Mouse (Mus musculus) embryo, embryonic 11 days (tissue): ENCODE results near the gene Cbx2.
A peak's percentile ranks its signal among the peaks of the same experiment; 100 is the strongest.

Source experiments
- DNase-seq: peaks from one replicate; pipeline ENCODE4 v3.0.0-alpha.2; 2015

Cbx2 gene

DNA sequence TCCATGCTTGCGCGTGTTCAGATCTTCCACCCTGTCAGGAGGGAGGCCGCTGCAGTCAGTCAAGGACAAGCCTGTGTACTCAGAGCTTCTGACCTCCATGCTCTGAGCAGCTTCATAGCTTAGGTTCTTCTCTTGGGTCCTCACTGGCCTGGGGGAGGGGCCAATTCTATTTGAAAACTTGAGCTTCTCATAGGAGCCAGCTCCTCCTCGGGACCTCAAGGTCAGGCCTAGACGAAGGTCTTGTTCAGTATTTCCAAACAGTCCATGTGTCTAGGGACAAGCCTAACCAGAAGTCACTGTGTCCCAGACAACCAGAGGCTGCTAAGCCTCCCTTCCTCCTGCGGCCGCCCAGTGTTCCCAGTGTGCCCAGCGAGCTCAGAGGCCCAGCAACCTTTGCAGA, 44.1 kb downstream of the Cbx2 start:
- DNase-seq: no peak

DNA sequence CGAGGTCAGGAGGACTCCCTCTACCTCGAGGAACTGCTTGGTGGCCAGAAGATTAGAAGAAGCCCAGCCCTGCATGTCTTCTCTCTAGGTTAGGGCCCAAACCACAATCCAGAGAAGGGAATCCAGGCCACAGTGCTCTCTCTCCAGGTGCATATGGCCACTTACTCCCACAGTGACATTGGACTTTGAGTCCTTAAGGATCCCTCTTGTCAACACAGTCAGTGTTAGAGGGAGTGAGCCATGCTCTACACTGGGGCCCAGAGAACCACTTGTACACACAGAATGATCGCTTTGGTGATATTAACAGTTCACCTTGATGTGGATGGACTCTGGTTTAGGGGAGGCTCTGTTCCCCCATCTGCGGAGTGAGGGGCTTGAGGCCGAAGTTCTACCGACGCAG, 49.5 kb downstream of the Cbx2 start:
- no peak for DNase-seq

DNA sequence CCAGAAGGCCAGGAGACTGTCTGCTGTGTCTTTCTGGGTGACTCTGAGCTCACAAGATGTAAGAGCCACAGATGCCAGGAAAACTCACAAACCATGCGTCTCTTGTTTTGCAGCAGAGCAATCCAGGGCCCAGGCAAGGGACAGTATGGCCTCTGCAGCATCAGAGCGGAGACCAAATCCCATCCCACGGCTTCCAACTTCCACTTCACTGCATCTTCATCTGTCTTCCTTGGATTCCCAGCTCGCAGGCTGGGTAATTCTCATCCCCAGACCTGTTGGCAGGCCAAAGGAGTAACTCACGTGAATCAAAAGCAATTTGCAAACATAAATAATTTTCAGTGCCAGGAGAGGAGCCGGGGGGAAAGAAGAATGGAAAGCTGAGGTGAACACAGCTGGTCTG, 50.2 kb downstream of the Cbx2 start:
- no peak for DNase-seq

DNA sequence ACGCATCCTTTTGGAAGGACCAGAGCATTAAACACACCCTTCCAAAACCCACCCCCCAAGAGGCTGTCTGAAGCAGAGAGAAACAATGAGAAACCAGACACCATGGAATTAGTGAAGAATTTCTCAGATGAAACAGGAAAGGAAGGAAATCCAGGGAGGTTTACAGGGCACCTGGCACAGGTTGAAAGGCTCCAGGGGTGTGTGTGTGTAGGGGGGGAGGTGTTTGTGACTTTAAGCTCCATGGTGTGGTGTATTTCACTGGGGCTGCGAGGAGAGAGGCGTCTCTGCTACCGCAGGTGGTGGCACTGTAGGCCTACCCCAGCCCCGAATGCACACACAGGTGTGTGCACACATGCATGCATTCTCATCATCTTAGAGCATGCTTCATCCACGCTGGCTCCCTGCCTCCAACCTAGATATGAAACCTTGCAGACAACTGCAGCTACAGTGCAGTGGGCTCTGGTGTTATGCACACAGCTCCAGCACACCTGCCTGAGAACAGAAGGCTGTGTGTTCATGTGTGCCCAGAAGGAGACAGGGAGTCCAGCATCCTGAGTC, 51.2 kb downstream of the Cbx2 start:
- no peak for DNase-seq

DNA sequence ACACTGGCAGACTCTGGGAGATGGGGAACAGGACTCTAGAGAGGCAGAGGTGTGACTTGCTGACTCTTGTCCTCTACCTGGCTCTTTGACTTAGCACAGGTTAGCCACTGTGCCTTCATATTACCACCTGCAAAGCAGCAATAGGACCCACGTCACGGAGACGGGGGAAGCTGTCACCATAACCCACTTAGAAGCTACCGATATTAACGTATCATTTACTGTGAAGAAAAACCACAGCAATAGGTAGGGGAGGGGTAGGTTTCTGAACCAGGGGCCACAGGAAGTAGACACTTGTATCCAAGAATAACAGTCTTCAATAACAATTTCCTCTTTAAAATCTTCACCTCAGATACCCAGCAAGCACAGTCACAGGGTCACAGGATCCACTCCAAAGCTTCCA, 53.0 kb downstream of the Cbx2 start:
- DNase-seq: no peak

DNA sequence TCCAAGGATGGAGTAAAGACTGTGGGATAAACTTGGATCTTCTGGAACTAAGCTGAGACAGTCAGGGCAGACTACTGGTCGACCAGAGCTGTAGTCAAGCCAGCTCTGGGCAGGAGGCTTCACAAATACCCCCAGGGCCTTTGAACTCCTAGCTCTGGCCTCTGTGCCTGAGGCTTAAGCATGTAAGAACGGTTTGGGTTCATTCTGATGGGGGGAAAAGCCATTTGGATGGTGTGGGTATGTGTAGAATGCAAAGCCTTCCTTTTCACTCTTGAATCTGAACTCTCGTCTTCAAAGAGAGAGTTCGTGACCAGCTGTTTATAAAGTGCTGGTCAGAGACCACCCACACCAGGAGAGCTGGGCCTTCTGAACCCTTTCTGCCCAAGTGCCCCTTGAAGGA, 55.0 kb downstream of the Cbx2 start:
- no peak for DNase-seq

DNA sequence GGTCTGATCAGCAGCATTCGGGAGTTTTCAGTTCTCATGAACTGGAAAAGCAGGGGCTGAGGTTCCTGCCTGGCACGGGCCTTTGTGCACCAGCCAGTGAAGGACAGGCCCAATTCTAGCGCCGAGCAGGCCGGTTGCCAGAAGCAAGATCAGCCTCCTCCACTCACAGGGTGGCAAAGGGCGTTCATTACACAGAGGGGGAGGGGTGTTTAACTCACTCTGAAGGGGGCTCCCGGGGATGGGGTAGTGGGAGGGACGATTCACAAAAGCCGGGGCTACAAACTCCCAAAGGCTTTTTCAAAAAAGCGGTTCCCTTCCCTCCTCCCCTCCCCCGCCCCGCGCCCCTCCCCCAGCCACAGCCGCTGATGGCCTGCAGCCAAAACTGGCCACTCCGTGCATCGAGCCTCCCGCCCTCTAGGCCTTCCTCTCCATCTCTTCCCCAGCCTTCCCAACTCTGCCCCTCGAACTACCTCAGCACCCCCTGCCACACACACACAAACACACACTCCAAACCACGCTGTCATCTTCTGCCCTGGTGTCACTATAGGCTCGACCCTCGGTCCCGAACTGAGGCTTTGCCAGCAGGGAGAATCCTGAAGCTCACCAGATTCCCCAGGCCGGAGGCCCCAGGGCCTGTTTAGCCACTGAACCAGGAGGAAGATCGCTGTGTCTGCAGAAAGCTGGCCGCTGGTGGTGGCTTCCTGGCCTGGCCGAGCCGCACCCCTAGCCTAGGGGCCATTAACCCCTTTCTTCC, 56.1 kb downstream of the Cbx2 start:
- DNase-seq: peak; percentile 59

DNA sequence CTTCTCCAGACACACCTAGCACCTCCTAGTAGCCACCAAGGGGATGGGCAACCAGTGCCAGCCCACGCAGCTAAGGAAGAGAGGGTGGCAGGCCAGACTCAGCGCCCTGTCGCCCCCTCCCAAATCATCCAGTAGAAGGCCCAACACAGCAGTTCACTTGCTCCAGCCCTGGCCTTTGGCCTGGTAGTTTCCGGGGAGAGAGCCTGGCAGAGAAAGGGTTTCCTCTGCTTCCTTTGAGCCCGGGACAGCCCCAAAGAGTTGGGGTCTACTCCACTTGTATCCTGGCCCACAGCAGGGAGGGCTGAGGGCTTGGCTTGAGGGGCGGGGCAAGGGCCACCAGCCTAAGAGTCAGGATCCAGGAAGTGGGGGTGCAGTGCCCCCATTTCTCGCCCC, 56.7 kb downstream of the Cbx2 start:
- no peak for DNase-seq

DNA sequence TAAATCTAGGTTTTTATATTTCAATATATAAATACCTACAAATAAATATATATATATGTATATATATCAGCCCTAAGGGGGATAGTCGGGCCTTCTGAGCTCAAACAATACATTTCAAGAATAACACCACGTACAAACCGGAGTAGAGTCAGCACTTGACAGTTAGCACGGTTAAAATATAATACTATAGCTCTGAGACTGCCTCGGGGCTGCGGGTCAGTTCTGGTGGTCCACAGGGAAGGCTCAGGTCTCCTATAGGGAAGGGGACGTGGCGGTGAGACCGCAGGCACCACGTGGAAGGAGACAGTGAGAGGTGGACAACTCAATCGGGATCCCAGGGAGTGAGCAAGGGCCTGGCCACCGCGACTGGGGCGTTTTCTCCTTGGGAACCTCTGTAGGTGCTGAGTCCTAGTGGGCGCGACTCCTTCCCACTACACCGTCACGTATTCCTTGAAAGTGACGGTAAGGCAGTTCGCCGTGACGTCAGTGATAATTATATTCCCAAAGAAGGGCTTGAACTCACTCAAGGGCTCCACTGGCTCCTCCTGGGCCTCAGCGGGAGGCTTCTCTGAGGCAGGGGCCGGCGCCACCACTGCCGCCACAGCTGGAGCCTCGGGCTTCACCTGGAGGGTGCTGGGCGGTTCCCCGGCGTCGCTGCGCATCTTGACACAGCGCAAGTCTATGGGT, 57.8 kb downstream of the Cbx2 start:
- no peak for DNase-seq
